Mouse (Mus musculus) forebrain, embryonic 13.5 days (tissue): Measurements from ENCODE around the gene Gnaq. TPM values are rescaled to one million over a fixed set of nuclear protein-coding genes. Genes with fewer than 3 reads are reported as not detected.

Experiments used
- ATAC-seq: fragments of 200-750 bp; cut with Nextera tagmentation; 2 replicates; pipeline ENCODE4 v1.8.0; 2017
- H3K27ac ChIP-seq: fragments of 300-500 bp; sonication (generic); 2 replicates; pipeline ENCODE4 v1.5.1; 2015; ENCODE audit warnings: inconsistent platforms, mild to moderate bottlenecking, moderate library complexity
- H3K27me3 ChIP-seq: fragments of 300-500 bp; sonication (generic); 2 replicates; pipeline ENCODE4 v1.6.1; 2015; ENCODE audit warnings: mild to moderate bottlenecking, inconsistent platforms
- H3K36me3 ChIP-seq: fragments of 300-500 bp; sonication (generic); 2 replicates; pipeline ENCODE4 v1.6.1; 2015; ENCODE audit warnings: mild to moderate bottlenecking, inconsistent platforms; ENCODE audit not compliant: poor library complexity, severe bottlenecking
- H3K4me1 ChIP-seq: fragments of 300-500 bp; sonication (generic); 2 replicates; pipeline ENCODE4 v1.6.1; 2015; ENCODE audit warnings: inconsistent platforms
- H3K4me2 ChIP-seq: fragments of 300-500 bp; sonication (generic); 2 replicates; pipeline ENCODE4 v1.6.1; 2015; ENCODE audit warnings: inconsistent platforms, mild to moderate bottlenecking, moderate library complexity
- H3K4me3 ChIP-seq: fragments of 300-500 bp; sonication (generic); 2 replicates; pipeline ENCODE4 v1.5.1; 2015; ENCODE audit warnings: mild to moderate bottlenecking, inconsistent platforms
- H3K9ac ChIP-seq: fragments of 300-500 bp; sonication (generic); 2 replicates; pipeline ENCODE4 v1.6.1; 2015; ENCODE audit warnings: mild to moderate bottlenecking, inconsistent platforms
- H3K9me3 ChIP-seq: fragments of 300-500 bp; sonication (generic); replicated peaks from 2 replicates; pipeline ENCODE4 v1.6.1; 2016; ENCODE audit warnings: inconsistent platforms
- WGBS: fragments of 180-500 bp; shearing (Covaris S2); methylation state at CpG from one replicate; pipeline ENCODE4 v1.1.7; 2015; 5-methylcytosine and 5-hydroxymethylcytosine counted together
- polyA plus RNA-seq: library from polyadenylated mRNA; unstranded; fragments of >200 nt; fragmentation: Nextera tagmentation; extraction: Ambion mirVana; gene quantifications from 2 replicates; pipeline ENCODE4 v1.2.1, GENCODE M21; 2015

The Gnaq gene
- polyA plus RNA-seq, 1 experiment from 2014 or later: 55.5 TPM

DNA sequence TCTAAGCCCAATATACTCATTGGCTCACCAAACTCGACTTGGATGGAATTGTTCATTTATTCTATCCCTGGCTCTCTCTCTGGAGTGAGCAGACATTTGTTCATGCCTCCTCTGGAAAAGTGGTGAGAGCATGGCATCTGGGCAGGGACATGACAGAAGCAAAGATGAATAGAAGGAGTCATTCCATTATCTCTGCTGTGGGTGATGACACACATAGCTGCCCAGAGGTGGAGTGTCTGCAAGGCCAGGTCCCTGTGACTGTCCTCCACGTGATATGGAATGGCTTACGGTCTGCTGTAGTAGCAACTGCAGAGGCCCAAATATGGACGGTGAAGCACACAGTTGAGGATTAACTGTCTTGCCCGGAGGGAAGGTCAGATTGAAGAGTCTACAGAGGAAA is 261.8 kb downstream of the Gnaq start:
- no peak overlapping the region for H3K4me3 ChIP-seq
- H3K4me1 ChIP-seq: peaks cover 10% of the 10 kb centered on the region; the same call in 1 of the 2 replicates
- H3K27me3 ChIP-seq: no peaks in the 10 kb centered on the region
- no peak overlapping the region for H3K27ac ChIP-seq
- 0 out of 2 replicates have a peak, but pooled peaks cover 4% of the 10 kb centered on the region for H3K36me3 ChIP-seq
- WGBS: 93% methylated on average over 5 of the region's 5 CpGs
- no peak overlapping the region for H3K9ac ChIP-seq
- no peak overlapping the region for H3K4me2 ChIP-seq
- H3K9me3 ChIP-seq: no peaks in the 10 kb centered on the region
- no peak for ATAC-seq

- Histone ChIP-seq H3K4me3 (no peak overlapping the region), H3K27me3 (no peaks in the 10 kb centered on the region), H3K4me2 (no peak overlapping the region), H3K4me1 (peaks cover 7% of the 10 kb centered on the region; the same call in 1 of the 2 replicates), H3K9ac (no peak overlapping the region), H3K36me3 (no peaks in the 10 kb centered on the region), H3K9me3 (no peaks in the 10 kb centered on the region), H3K27ac (no peak overlapping the region)
- WGBS: 94% methylated on average over 6 of the region's 6 CpGs
- no peak for ATAC-seq
These were observed 270.5 kb downstream of the Gnaq start for GRCm38 (mm10) chr19:16403101-16403500.

DNA sequence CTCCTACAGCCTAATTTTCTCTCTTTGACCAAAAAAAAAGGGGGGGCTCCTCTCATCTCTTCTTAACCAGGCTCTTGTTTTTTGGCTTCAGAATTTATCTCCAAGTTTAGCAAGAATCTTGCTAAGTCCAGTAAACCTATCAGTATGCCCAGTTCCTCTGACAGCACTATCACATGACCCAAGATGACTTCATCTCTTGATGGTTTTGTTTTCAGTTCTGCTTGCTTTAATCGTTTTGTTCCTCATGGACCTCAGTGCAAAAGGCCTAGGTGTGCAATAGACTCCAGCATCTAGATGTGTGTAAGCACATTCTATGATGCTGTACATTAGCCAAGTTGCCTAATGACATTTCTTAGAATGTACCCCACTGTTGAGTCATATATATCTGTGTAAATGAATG is 275.1 kb downstream of the Gnaq start:
- Histone ChIP-seq H3K9ac (no peak overlapping the region), H3K27ac (no peak overlapping the region), H3K27me3 (no peaks in the 10 kb centered on the region), H3K4me1 (peaks cover 13% of the 10 kb centered on the region; the same call in 1 of the 2 replicates), H3K4me2 (no peak overlapping the region), H3K36me3 (no peaks in the 10 kb centered on the region), H3K9me3 (no peaks in the 10 kb centered on the region), H3K4me3 (no peak overlapping the region)
- no peak for ATAC-seq
- 84% methylated on average over 1 of the region's 1 CpGs for WGBS

DNA sequence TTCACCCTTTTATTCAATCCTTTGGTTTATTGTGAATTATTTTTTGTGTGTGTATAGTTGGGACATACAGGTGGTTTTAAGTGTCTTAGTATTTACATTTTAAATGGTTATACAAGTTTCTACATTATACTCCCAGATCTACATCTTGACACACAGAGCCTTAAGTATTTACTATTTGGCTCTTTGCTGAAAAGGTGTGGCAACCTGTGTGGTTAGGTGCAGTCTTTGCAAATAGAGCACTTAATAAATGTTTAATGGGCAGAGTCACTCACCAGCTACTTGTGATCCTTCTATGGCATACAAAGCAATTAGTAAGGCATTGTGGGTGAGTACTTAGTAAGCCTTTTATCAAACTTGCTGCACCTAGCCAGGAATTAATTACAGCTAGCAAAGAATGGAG is 278.7 kb downstream of the Gnaq start:
- H3K4me1 ChIP-seq: peaks cover 13% of the 10 kb centered on the region; the same call in 1 of the 2 replicates
- H3K4me3 ChIP-seq: no peak overlapping the region
- H3K27me3 ChIP-seq: no peaks in the 10 kb centered on the region
- no peaks in the 10 kb centered on the region for H3K9me3 ChIP-seq
- no peak overlapping the region for H3K9ac ChIP-seq
- no peak overlapping the region for H3K27ac ChIP-seq
- ATAC-seq: no peak; the same call in 1 of the 2 replicates
- H3K4me2 ChIP-seq: no peak overlapping the region
- no peaks in the 10 kb centered on the region for H3K36me3 ChIP-seq

- H3K4me2 ChIP-seq: no peak overlapping the region
- 92% methylated on average over 5 of the region's 5 CpGs for WGBS
- H3K9ac ChIP-seq: no peak overlapping the region
- no peaks in the 10 kb centered on the region for H3K36me3 ChIP-seq
- H3K9me3 ChIP-seq: no peaks in the 10 kb centered on the region
- H3K4me1 ChIP-seq: no peaks in the 10 kb centered on the region
- H3K4me3 ChIP-seq: no peak overlapping the region
- H3K27me3 ChIP-seq: no peaks in the 10 kb centered on the region
- H3K27ac ChIP-seq: no peak overlapping the region
- ATAC-seq: no peak
These were observed 285.5 kb downstream of the Gnaq start for GRCm38 (mm10) chr19:16418086-16418663.

- H3K36me3 ChIP-seq: 0 out of 2 replicates have a peak, but pooled peaks cover 3% of the 10 kb centered on the region
- H3K4me3 ChIP-seq: no peak overlapping the region
- no peak overlapping the region for H3K9ac ChIP-seq
- no peak overlapping the region for H3K27ac ChIP-seq
- H3K27me3 ChIP-seq: no peaks in the 10 kb centered on the region
- no peak overlapping the region for H3K4me2 ChIP-seq
- peaks cover 12% of the 10 kb centered on the region for H3K9me3 ChIP-seq
- 91% methylated on average over 2 of the region's 2 CpGs for WGBS
- no peaks in the 10 kb centered on the region for H3K4me1 ChIP-seq
- ATAC-seq: no peak
These were observed 293.0 kb downstream of the Gnaq start for GRCm38 (mm10) chr19:16425596-16425995.

DNA sequence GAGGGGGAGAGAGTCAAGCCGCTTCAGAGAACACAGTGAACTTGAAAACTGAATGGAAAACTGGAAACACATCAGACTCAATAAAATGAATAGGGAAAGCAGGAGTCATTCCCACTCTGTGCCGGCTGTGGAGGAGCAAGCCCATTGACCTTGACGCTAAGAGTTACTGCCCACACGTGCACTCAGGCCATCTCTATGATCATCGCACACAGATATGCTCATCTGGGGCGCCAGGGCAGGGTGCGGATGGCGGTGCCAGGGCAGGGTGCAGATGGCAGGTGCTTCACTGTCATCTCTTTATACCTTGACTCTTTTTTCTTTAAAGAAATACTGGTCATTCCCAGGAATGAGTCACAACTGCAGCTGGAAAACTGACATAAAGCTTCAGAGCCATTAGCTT is 298.7 kb downstream of the Gnaq start:
- Histone ChIP-seq H3K9me3 (peaks cover 12% of the 10 kb centered on the region), H3K4me3 (no peak overlapping the region), H3K27me3 (peaks cover 22% of the 10 kb centered on the region), H3K27ac (no peak overlapping the region), H3K4me2 (no peak overlapping the region), H3K9ac (no peak overlapping the region), H3K36me3 (0 out of 2 replicates have a peak, but pooled peaks cover 3% of the 10 kb centered on the region), H3K4me1 (peaks cover 14% of the 10 kb centered on the region)
- ATAC-seq: no peak
- 82% methylated on average over 8 of the region's 8 CpGs for WGBS

- peaks cover 49% of the 10 kb centered on the region for H3K27me3 ChIP-seq
These were observed 302.2 kb downstream of the Gnaq start for GRCm38 (mm10) chr19:16434879-16435278.

DNA sequence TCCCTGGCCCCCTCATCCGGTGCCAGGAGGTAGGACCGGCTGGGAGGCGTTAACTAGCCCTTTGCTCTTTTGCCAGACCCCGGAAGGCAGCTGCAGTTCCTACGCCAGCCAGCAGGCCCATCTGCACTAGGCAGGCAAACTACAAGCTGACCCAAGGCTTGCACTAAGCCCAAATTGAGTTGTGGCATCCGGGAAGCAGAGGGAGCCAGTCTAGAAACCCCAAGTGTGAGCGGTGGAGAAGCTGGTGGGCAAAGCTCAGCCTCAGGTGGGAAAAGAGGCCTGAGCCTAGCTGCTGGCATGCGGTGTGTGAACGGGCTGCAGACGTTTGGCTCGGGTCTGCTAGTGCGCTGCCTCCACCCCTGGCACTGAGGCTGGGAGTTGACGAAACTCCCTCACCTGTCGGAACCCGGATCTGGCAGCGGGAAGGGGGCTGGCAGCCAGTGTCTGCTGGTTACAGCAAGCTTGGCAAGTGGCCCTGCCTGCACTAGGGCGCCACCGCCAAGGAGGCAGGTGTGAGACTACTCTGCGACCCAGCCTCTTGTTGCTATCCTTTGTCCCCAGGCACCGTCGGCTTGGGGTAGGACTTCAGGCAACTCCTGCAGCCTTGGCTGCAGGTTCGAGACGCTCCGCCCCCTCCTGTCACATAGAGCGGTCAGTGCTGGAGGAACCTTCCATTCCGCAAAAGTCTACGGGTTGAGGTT is 303.1 kb downstream of the Gnaq start, which contains the start of gene Gna14:
TSS of gene Gna14 (plus strand) at position 232 of the 701 bp plus-strand sequence.
- Histone ChIP-seq H3K9me3 (no peaks in the 10 kb centered on the region), H3K36me3 (no peaks in the 10 kb centered on the region), H3K27ac (no peak within 1 kb of the TSS), H3K27me3 (peaks cover 49% of the 10 kb centered on the region), H3K4me1 (peaks cover 37% of the 10 kb centered on the region), H3K9ac (peak within 1 kb of the TSS; percentile 53), H3K4me2 (peak within 1 kb of the TSS; percentile 74), H3K4me3 (peak within 1 kb of the TSS; percentile 42)
- peak; percentile 65 for ATAC-seq
- 2% methylated on average over 27 of the region's 27 CpGs for WGBS

More at GRCm38 (mm10) chr19:16434879-16435278, 302.2 kb downstream of the Gnaq start:
- WGBS: 24% methylated on average over 9 of the region's 9 CpGs
- Histone ChIP-seq H3K36me3 (no peaks in the 10 kb centered on the region), H3K4me1 (peaks cover 37% of the 10 kb centered on the region), H3K4me3 (peak overlapping the region; percentile 42; the same call in 1 of the 2 replicates), H3K9ac (peak overlapping the region; percentile 53; the same call in 1 of the 2 replicates), H3K4me2 (peak overlapping the region; percentile 74), H3K9me3 (no peaks in the 10 kb centered on the region), H3K27ac (no peak overlapping the region)
- no peak for ATAC-seq

GRCm38 (mm10) chr19:16436335-16437169 is 303.9 kb downstream of the Gnaq start:
- no peaks in the 10 kb centered on the region for H3K9me3 ChIP-seq
- H3K27ac ChIP-seq: no peak overlapping the region
- H3K4me2 ChIP-seq: peak overlapping the region; percentile 74
- peaks cover 37% of the 10 kb centered on the region for H3K4me1 ChIP-seq
- ATAC-seq: peak; percentile 42
- 2% methylated on average over 61 of the region's 61 CpGs for WGBS
- no peaks in the 10 kb centered on the region for H3K36me3 ChIP-seq
- peak overlapping the region; percentile 42 for H3K4me3 ChIP-seq
- H3K9ac ChIP-seq: peak overlapping the region; percentile 53
- H3K27me3 ChIP-seq: peaks cover 49% of the 10 kb centered on the region
